Mouse (Mus musculus) midbrain, embryonic 16.5 days (tissue): ENCODE results near the gene Gucy2e. TPM values are rescaled to one million over a fixed set of nuclear protein-coding genes. Genes with fewer than 3 reads are reported as not detected.

ENCODE experiments used
- ATAC-seq: fragments of 200-750 bp; cut with Nextera tagmentation; 2 replicates; pipeline ENCODE4 v1.8.0; 2017; ENCODE audit warnings: moderate TSS enrichment
- H3K27ac ChIP-seq: fragments of 300-500 bp; sonication (generic); 2 replicates; pipeline ENCODE4 v1.5.1; 2014; ENCODE audit warnings: mild to moderate bottlenecking, low read length, mixed read lengths
- H3K27me3 ChIP-seq: fragments of 300-500 bp; sonication (generic); 2 replicates; pipeline ENCODE4 v1.6.1; 2014; ENCODE audit warnings: low read depth, low read length, mixed read lengths; ENCODE audit not compliant: control insufficient read depth, insufficient read depth
- H3K36me3 ChIP-seq: fragments of 300-500 bp; sonication (generic); 2 replicates; pipeline ENCODE4 v1.6.1; 2014; ENCODE audit warnings: mild to moderate bottlenecking, low read length, moderate library complexity, mixed read lengths; ENCODE audit not compliant: control insufficient read depth, insufficient read depth
- H3K4me1 ChIP-seq: fragments of 300-500 bp; sonication (generic); 2 replicates; pipeline ENCODE4 v1.6.1; 2014; ENCODE audit warnings: mild to moderate bottlenecking, low read length, mixed read lengths; ENCODE audit not compliant: control insufficient read depth, insufficient read depth
- H3K4me2 ChIP-seq: fragments of 300-500 bp; sonication (generic); 2 replicates; pipeline ENCODE4 v1.6.1; 2014; ENCODE audit warnings: mild to moderate bottlenecking, low read length, mixed read lengths
- H3K4me3 ChIP-seq: fragments of 300-500 bp; sonication (generic); 2 replicates; pipeline ENCODE4 v1.5.1; 2014; ENCODE audit warnings: low read depth, mild to moderate bottlenecking, low read length, moderate library complexity, mixed read lengths
- H3K9ac ChIP-seq: fragments of 300-500 bp; sonication (generic); 2 replicates; pipeline ENCODE4 v1.6.1; 2014; ENCODE audit warnings: low read depth, low read length, mixed read lengths
- H3K9me3 ChIP-seq: fragments of 300-500 bp; sonication (generic); replicated peaks from 2 replicates; pipeline ENCODE4 v1.6.1; 2014; ENCODE audit warnings: mild to moderate bottlenecking, low read length, mixed read lengths; ENCODE audit not compliant: control insufficient read depth, poor library complexity, severe bottlenecking
- WGBS: fragments of 180-500 bp; shearing (Covaris S2); extraction: QIAGEN DNeasy Blood & Tissue Kit; methylation state at CpG from one replicate; pipeline ENCODE4 v1.1.7; 2014; 5-methylcytosine and 5-hydroxymethylcytosine counted together
- polyA plus RNA-seq: library from polyadenylated mRNA; unstranded; fragments of >200 nt; fragmentation: Nextera tagmentation; extraction: Ambion mirVana; gene quantifications from 2 replicates; pipeline ENCODE4 v1.2.1, GENCODE M21; 2015

Gucy2e gene
- polyA plus RNA-seq, 1 experiment from 2014 or later: 0.67 TPM

GRCm38 (mm10) chr11:69230420-69230819, 6.4 kb downstream of the Gucy2e start:
- Histone ChIP-seq H3K27ac (no peak overlapping the region), H3K36me3 (no peaks in the 10 kb centered on the region), H3K4me2 (no peak overlapping the region), H3K4me3 (no peak overlapping the region), H3K4me1 (no peaks in the 10 kb centered on the region; the same call in 1 of the 2 replicates), H3K9ac (no peak overlapping the region), H3K27me3 (peaks cover 5% of the 10 kb centered on the region; the same call in 1 of the 2 replicates), H3K9me3 (no peaks in the 10 kb centered on the region)
- WGBS: 72% methylated on average over 4 of the region's 4 CpGs
- no peak for ATAC-seq

- Histone ChIP-seq H3K27ac (no peak overlapping the region), H3K9me3 (0 out of 2 replicates have a peak, but pooled peaks cover 2% of the 10 kb centered on the region), H3K4me1 (no peaks in the 10 kb centered on the region), H3K9ac (no peak overlapping the region), H3K4me3 (no peak overlapping the region), H3K36me3 (no peaks in the 10 kb centered on the region), H3K27me3 (no peaks in the 10 kb centered on the region), H3K4me2 (no peak overlapping the region)
- WGBS: 58% methylated on average over 1 of the region's 1 CpGs
- no peak for ATAC-seq
Observed at GRCm38 (mm10) chr11:69225715-69226114, 11.1 kb downstream of the Gucy2e start.

- no peak overlapping the region for H3K9ac ChIP-seq
- H3K27ac ChIP-seq: no peak overlapping the region
- ATAC-seq: no peak
- no peak overlapping the region for H3K4me3 ChIP-seq
- 87% methylated on average over 4 of the region's 4 CpGs for WGBS
- H3K4me1 ChIP-seq: no peaks in the 10 kb centered on the region
- H3K36me3 ChIP-seq: no peaks in the 10 kb centered on the region
- H3K4me2 ChIP-seq: no peak overlapping the region
- 0 out of 2 replicates have a peak, but pooled peaks cover 2% of the 10 kb centered on the region for H3K9me3 ChIP-seq
- H3K27me3 ChIP-seq: no peaks in the 10 kb centered on the region
Observed at GRCm38 (mm10) chr11:69223101-69223500, 13.7 kb downstream of the Gucy2e start.

GRCm38 (mm10) chr11:69221070-69221469, 15.8 kb downstream of the Gucy2e start:
- Histone ChIP-seq H3K9ac (no peak overlapping the region), H3K27ac (no peak overlapping the region), H3K27me3 (no peaks in the 10 kb centered on the region), H3K4me2 (no peak overlapping the region), H3K36me3 (no peaks in the 10 kb centered on the region), H3K4me1 (no peaks in the 10 kb centered on the region), H3K4me3 (no peak overlapping the region), H3K9me3 (0 out of 2 replicates have a peak, but pooled peaks cover 2% of the 10 kb centered on the region)
- no peak for ATAC-seq
- 73% methylated on average over 4 of the region's 4 CpGs for WGBS

GRCm38 (mm10) chr11:69218661-69219060, 18.2 kb downstream of the Gucy2e start:
- no peak overlapping the region for H3K9ac ChIP-seq
- H3K4me1 ChIP-seq: no peaks in the 10 kb centered on the region
- H3K27me3 ChIP-seq: no peaks in the 10 kb centered on the region
- ATAC-seq: no peak
- 74% methylated on average over 2 of the region's 2 CpGs for WGBS
- no peaks in the 10 kb centered on the region for H3K9me3 ChIP-seq
- H3K4me3 ChIP-seq: no peak overlapping the region
- H3K36me3 ChIP-seq: no peaks in the 10 kb centered on the region
- H3K27ac ChIP-seq: no peak overlapping the region
- H3K4me2 ChIP-seq: no peak overlapping the region

- no peak overlapping the region for H3K27ac ChIP-seq
- H3K4me3 ChIP-seq: no peak overlapping the region
- no peak overlapping the region for H3K4me2 ChIP-seq
- H3K9ac ChIP-seq: no peak overlapping the region
- no peaks in the 10 kb centered on the region for H3K27me3 ChIP-seq
- no peak for ATAC-seq
- H3K9me3 ChIP-seq: no peaks in the 10 kb centered on the region
- no peaks in the 10 kb centered on the region for H3K36me3 ChIP-seq
- H3K4me1 ChIP-seq: no peaks in the 10 kb centered on the region
- WGBS: 82% methylated on average over 5 of the region's 5 CpGs
Observed at GRCm38 (mm10) chr11:69217411-69217810, 19.4 kb downstream of the Gucy2e start.

- Histone ChIP-seq H3K36me3 (no peaks in the 10 kb centered on the region), H3K27ac (peak overlapping the region; percentile 35), H3K27me3 (no peaks in the 10 kb centered on the region), H3K4me1 (no peaks in the 10 kb centered on the region), H3K9ac (peak overlapping the region; percentile 47; the same call in 1 of the 2 replicates), H3K4me2 (peak overlapping the region; percentile 51), H3K9me3 (no peaks in the 10 kb centered on the region), H3K4me3 (peak overlapping the region; percentile 36)
- 28% methylated on average over 2 of the region's 2 CpGs for WGBS
- ATAC-seq: peak; percentile 62
Observed at GRCm38 (mm10) chr11:69211431-69211830, 25.4 kb downstream of the Gucy2e start.

- no peak for ATAC-seq
- H3K4me3 ChIP-seq: no peak overlapping the region
- H3K9me3 ChIP-seq: no peaks in the 10 kb centered on the region
Observed at GRCm38 (mm10) chr11:69202469-69203230, 34.2 kb downstream of the Gucy2e start.

GRCm38 (mm10) chr11:69200231-69200630, 36.6 kb downstream of the Gucy2e start:
- Histone ChIP-seq H3K9me3 (no peaks in the 10 kb centered on the region), H3K36me3 (no peaks in the 10 kb centered on the region), H3K4me1 (peaks cover 4% of the 10 kb centered on the region; the same call in 1 of the 2 replicates), H3K4me3 (no peak overlapping the region), H3K27ac (no peak overlapping the region), H3K9ac (no peak overlapping the region), H3K27me3 (peaks cover 14% of the 10 kb centered on the region), H3K4me2 (no peak overlapping the region)
- ATAC-seq: no peak
- 81% methylated on average over 6 of the region's 6 CpGs for WGBS

More at GRCm38 (mm10) chr11:69202469-69203230, 34.2 kb downstream of the Gucy2e start:
- H3K27ac ChIP-seq: no peak overlapping the region
- H3K9ac ChIP-seq: no peak overlapping the region
- H3K4me1 ChIP-seq: no peaks in the 10 kb centered on the region
- WGBS: 83% methylated on average over 13 of the region's 13 CpGs
- H3K27me3 ChIP-seq: peaks cover 3% of the 10 kb centered on the region; the same call in 1 of the 2 replicates
- H3K36me3 ChIP-seq: no peaks in the 10 kb centered on the region
- no peak overlapping the region for H3K4me2 ChIP-seq
